Mouse (Mus musculus) kidney, adult 2 months (tissue): ENCODE measurements around the gene Abhd2. TPM values are rescaled to one million over a fixed set of nuclear protein-coding genes. Genes with fewer than 3 reads are reported as not detected.

Experiments
- DNase-seq: peaks from one replicate; pipeline ENCODE4 v3.0.0; 2021
- H3K27ac ChIP-seq: fragments of 200-500 bp; 2 replicates; pipeline ENCODE4 v1.5.1; 2012; ENCODE audit warnings: low read depth, low read length, control low read depth, inconsistent platforms; ENCODE audit not compliant: insufficient read depth
- H3K27me3 ChIP-seq: fragments of 200-500 bp; replicated peaks from 2 replicates; pipeline ENCODE4 v1.6.1; 2012; ENCODE audit warnings: mild to moderate bottlenecking, moderate library complexity, low read length, inconsistent platforms; ENCODE audit not compliant: control insufficient read depth, insufficient read depth
- H3K36me3 ChIP-seq: fragments of 200-500 bp; 2 replicates; pipeline ENCODE4 v1.6.1; 2012; ENCODE audit warnings: mild to moderate bottlenecking, moderate library complexity, low read length, inconsistent platforms; ENCODE audit not compliant: control insufficient read depth, insufficient read depth
- H3K4me1 ChIP-seq: fragments of 200-500 bp; 2 replicates; pipeline ENCODE4 v1.6.1; 2011; ENCODE audit warnings: low read length; ENCODE audit not compliant: control insufficient read depth, insufficient read depth
- H3K4me3 ChIP-seq: fragments of 200-500 bp; 2 replicates; pipeline ENCODE4 v1.5.1; 2011; ENCODE audit warnings: mild to moderate bottlenecking, low read depth, low read length, control low read depth; ENCODE audit not compliant: insufficient read depth
- CTCF ChIP-seq: fragments of 200-500 bp; conservative IDR thresholded peaks from 2 replicates; pipeline ENCODE4 v1.5.1; 2011; ENCODE audit warnings: low read depth, mild to moderate bottlenecking, control low read depth, low read length, moderate library complexity, mixed read lengths; ENCODE audit not compliant: insufficient read depth, insufficient read length
- POLR2A ChIP-seq: fragments of 200-500 bp; IDR thresholded peaks from one replicate; pipeline ENCODE4 v1.6.1; 2011; ENCODE audit warnings: low read depth, low read length, control low read depth
- WGBS: fragments of 180-500 bp; shearing (Covaris S2); methylation state at CpG from one replicate; pipeline ENCODE4 v1.1.7; 2018; 5-methylcytosine and 5-hydroxymethylcytosine counted together
- polyA plus RNA-seq: library from polyadenylated mRNA; depleted of rRNA; stranded (reverse); fragments of >200 nt; gene quantifications from 2 replicates; pipeline ENCODE4 v1.2.3, GENCODE M21; 2012

The Abhd2 gene
- polyA plus RNA-seq, 1 experiment = 29.4 TPM

DNA sequence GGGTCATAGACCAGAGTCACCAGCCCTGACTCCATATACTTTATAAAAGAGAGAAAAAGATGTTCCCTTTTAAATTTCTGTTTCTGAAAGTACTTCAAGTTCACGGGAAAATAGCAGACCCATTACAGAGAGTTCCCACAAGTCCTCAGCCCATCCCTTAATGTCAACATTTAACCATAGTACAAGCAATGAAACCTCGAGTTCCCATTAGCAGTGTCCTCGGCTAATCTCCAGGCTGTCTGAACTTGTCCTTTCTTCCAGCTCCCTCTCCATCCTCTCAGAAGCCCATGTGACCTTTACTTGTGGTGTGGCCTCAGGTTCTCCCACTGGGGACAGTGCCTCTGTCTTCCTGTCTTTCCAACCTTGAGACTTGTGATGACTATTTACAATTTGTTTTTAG, 60.4 kb downstream of the Abhd2 start:
- no peak overlapping the region for H3K4me3 ChIP-seq
- 71% methylated on average over 3 of the region's 3 CpGs for WGBS
- no peak for DNase-seq
- 0 out of 2 replicates have a peak, but pooled peaks cover 2% of the 10 kb centered on the region for H3K36me3 ChIP-seq
- H3K27ac ChIP-seq = no peak overlapping the region
- H3K27me3 ChIP-seq = no peaks in the 10 kb centered on the region
- TF ChIP-seq CTCF = no peak
- no peak for TF ChIP-seq POLR2A
- H3K4me1 ChIP-seq = no peaks in the 10 kb centered on the region

DNA sequence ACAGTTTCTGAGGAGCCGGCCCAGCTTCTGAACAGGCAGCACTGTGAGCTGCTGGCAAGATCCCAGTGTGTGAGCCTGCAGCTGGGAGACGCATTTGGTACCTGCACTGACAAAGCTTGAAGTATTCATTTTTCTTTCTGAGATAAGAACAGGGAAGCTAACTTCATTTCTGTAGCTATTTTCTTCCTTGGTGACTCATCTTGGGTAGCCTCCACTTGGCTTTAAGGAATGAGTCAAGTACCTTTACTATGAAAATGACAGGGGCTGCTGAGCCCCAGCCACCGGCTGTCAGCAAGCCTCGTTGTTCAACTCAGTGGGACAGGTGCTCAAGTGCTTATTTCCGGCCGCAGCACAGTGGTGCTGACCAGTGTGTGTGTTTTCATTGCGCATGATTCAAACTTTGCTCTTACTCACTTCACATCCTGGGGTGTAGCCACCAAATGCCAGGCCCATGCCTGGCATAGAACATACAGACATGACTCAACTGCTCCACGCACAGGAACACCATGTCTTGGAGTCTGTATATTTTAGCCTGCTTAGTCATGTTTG, 63.4 kb downstream of the Abhd2 start:
- no peaks in the 10 kb centered on the region for H3K27me3 ChIP-seq
- no peak for TF ChIP-seq POLR2A
- TF ChIP-seq CTCF = no peak
- WGBS = 93% methylated on average over 8 of the region's 8 CpGs
- H3K27ac ChIP-seq = no peak overlapping the region
- H3K4me3 ChIP-seq = no peak overlapping the region
- DNase-seq = no peak
- no peaks in the 10 kb centered on the region for H3K4me1 ChIP-seq
- no peaks in the 10 kb centered on the region for H3K36me3 ChIP-seq

DNA sequence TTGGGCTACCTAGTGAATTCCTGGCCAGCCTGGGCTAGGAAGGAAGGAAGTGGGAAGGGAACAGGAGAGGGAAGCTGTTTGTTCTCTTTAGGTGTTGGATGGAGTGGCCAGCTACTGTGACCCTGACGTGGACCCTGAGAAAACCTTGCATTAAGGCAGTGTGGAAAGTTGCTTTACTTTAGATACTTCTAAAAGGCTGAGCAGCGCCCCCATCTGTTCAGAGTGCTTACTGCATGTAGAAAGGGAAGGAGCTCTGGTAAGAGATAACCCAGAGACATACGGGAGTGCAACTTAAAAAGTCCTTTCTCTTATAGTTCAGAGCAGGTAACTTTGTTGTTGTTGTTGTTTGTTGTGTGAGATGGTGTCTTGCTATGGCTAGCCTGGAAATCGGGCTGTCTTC, 72.9 kb downstream of the Abhd2 start:
- peak; percentile 60 for DNase-seq
- no peak overlapping the region for H3K27ac ChIP-seq
- H3K36me3 ChIP-seq = no peaks in the 10 kb centered on the region
- H3K4me3 ChIP-seq = no peak overlapping the region
- no peak for TF ChIP-seq POLR2A
- TF ChIP-seq CTCF = peak; percentile 47
- H3K27me3 ChIP-seq = no peaks in the 10 kb centered on the region
- 57% methylated on average over 4 of the region's 4 CpGs for WGBS
- no peaks in the 10 kb centered on the region for H3K4me1 ChIP-seq

DNA sequence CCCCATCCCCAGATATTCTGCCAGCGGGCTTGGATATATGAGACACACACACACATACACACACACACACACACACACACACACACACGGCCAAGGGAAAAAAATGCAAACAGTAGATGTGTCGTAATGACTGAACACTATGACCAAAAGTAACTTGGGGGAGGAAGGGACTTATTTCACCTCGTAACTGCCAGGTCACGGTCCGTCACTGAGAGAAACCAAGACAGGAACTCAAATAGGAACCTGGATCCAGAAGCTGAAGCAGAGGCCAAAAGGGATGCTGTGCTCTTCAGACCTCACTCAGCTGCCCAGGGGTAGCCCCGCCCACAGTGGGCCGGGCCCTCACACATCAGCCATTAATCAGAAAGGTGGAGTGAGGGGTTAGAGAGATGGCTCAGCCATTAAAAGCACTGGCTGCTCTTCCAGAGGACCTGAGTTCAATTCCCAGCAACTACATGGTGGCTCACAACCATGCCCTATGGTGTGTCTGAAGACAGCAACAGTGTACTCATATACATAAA, 73.6 kb downstream of the Abhd2 start:
- no peaks in the 10 kb centered on the region for H3K36me3 ChIP-seq
- 70% methylated on average over 8 of the region's 8 CpGs for WGBS
- TF ChIP-seq CTCF = no peak
- no peak for TF ChIP-seq POLR2A
- H3K27me3 ChIP-seq = no peaks in the 10 kb centered on the region
- peak; percentile 13 for DNase-seq
- H3K27ac ChIP-seq = no peak overlapping the region
- H3K4me1 ChIP-seq = no peaks in the 10 kb centered on the region
- no peak overlapping the region for H3K4me3 ChIP-seq

DNA sequence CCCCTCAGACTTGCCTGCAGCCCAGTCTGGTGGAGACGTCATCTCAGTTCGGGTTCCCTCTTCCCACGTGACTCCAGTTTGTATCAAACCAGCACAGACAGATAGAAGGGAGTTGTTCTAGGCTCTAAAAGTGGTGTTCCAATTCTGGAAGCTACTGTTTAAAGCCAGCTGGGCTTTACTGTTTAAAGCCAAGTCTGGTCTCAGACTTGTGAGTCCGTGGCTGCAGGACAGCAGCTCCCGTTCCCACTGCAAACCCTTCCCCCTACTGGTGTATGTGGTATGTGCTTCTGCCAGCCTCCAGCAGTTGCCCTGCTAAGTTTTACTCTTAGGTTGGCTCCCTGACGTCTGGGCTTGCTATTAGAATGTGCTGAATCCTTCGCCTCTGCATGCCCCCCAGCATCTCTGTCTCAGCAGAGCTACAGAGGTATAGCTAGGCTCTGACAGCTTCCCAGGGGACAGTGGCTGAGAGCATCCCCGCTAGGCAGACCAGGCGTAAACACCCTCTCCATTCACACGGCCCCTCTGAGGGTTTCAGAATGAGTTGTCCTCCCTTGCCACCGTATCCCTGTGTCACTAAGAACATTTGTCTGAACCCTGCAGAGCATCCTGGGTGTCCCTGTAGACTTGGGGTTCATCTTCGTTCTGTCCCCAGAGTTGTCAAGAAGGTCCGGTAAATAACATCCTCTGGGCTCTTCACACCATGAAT, 74.3 kb downstream of the Abhd2 start:
- Histone ChIP-seq H3K36me3 (no peaks in the 10 kb centered on the region), H3K4me1 (no peaks in the 10 kb centered on the region), H3K27me3 (no peaks in the 10 kb centered on the region), H3K27ac (no peak overlapping the region), H3K4me3 (no peak overlapping the region)
- WGBS = 83% methylated on average over 13 of the region's 13 CpGs
- no peak for TF ChIP-seq POLR2A
- no peak for TF ChIP-seq CTCF
- no peak for DNase-seq

DNA sequence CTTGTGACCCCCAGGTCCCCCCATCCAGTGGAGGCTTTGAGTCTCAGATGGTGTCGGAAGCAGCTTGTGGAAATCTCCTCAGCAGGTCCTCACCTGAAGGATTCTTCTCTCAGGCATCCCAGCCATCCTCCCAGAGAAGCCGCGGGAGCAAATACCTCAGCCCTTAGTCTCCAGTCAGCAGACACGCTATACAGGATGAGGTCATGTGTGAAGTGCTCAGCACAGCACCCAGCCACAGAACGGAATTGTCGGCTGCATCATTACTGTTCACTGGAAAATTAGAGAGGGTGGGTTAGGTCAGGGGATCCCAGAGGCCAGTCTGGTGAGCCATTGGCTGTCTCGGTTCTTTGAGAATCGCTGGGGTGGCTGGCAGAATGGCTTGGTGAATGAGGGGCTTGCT, 75.8 kb downstream of the Abhd2 start:
- 83% methylated on average over 8 of the region's 8 CpGs for WGBS
- DNase-seq = no peak
- H3K4me3 ChIP-seq = no peak overlapping the region
- H3K4me1 ChIP-seq = no peaks in the 10 kb centered on the region
- no peak overlapping the region for H3K27ac ChIP-seq
- no peak for TF ChIP-seq CTCF
- no peak for TF ChIP-seq POLR2A
- H3K36me3 ChIP-seq = no peaks in the 10 kb centered on the region
- H3K27me3 ChIP-seq = no peaks in the 10 kb centered on the region

DNA sequence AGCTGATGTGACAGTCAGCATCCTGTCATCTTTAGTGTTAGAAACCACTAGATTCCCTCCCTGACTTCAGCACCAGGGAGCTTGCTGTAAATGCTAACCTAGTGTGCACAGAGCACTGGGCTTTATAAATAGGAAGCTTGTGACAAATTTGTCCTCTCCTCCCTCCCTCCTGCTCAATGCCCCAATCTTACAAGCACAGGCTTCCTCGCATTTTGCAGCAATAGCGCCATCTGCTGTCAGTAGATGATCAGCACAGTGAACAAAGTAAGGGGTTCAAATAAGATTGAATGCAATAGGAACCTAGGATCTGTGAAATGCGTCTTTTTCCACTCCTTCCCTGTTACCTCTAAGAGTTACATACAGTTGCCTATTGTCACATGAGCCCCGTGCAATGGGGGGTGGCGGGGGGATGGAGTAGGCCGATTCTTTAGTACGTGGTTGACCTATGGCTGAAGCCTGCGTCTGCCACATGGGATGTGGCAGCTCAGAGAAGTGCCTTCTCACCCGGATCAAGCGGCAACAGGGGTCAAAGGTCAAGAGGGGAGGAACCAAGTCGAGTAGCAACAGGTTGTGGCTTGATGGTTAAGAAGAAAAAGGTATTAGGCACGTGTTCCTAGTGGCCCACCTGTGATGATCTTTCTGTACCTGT, 76.9 kb downstream of the Abhd2 start:
- TF ChIP-seq CTCF (peak; percentile 90), POLR2A (no peak)
- 42% methylated on average over 12 of the region's 12 CpGs for WGBS
- H3K36me3 ChIP-seq = peaks cover 3% of the 10 kb centered on the region

More for the DNA sequence above, 76.9 kb downstream of the Abhd2 start:
- Histone ChIP-seq H3K4me3 (no peak overlapping the region), H3K27me3 (no peaks in the 10 kb centered on the region), H3K4me1 (no peaks in the 10 kb centered on the region), H3K27ac (no peak overlapping the region)
- DNase-seq = peak; percentile 74
